Mouse (Mus musculus) cortical plate, adult 2 months (tissue): ENCODE data around the gene Zfyve9.

ENCODE experiments used
- CTCF ChIP-seq: fragments of 200-500 bp; IDR thresholded peaks from 2 replicates; pipeline ENCODE4 v1.5.1; 2011; ENCODE audit warnings: mild to moderate bottlenecking, control low read depth, low read length; ENCODE audit not compliant: insufficient read depth; ENCODE audit errors: extremely low read depth
- POLR2A ChIP-seq: fragments of 200-500 bp; IDR thresholded peaks from 2 replicates; pipeline ENCODE4 v1.6.1; 2011; ENCODE audit warnings: mild to moderate bottlenecking, low read length, control low read depth; ENCODE audit not compliant: insufficient read depth; ENCODE audit errors: extremely low read depth

DNA sequence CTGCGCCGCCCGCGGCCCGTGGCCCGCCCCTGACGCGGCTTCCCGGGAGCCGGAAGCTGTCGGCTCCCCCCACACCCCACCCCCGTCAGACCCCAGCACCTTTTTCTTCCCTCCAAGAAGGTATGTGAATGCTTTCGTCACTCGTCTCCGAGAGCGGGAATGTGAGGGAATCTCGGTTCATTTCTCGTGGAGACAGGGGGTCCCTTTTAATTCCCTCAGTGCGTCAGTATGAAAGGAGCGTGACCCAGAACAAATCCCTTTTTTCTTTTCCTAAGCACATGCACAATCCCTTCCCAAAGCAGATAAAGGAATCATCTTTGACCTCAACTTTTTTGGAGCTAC is 237 bp upstream of the Zfyve9 start:
- TF ChIP-seq CTCF (no peak), POLR2A (no peak)
